Mouse (Mus musculus) small intestine, adult 2 months (tissue): Measurements from ENCODE around the gene Dock10.

Experiments
- CTCF ChIP-seq: fragments of 200-500 bp; IDR thresholded peaks from 2 replicates; pipeline ENCODE4 v1.5.1; 2012; ENCODE audit warnings: low read depth, mild to moderate bottlenecking, control low read depth, inconsistent platforms, low read length, moderate library complexity, mixed read lengths; ENCODE audit not compliant: insufficient replicate concordance, insufficient read length; ENCODE audit errors: extremely low read depth
- POLR2A ChIP-seq: fragments of 200-500 bp; IDR thresholded peaks from 2 replicates; pipeline ENCODE4 v1.6.1; 2012; ENCODE audit warnings: low read depth, mild to moderate bottlenecking, control low read depth, inconsistent platforms, low read length, moderate library complexity

DNA sequence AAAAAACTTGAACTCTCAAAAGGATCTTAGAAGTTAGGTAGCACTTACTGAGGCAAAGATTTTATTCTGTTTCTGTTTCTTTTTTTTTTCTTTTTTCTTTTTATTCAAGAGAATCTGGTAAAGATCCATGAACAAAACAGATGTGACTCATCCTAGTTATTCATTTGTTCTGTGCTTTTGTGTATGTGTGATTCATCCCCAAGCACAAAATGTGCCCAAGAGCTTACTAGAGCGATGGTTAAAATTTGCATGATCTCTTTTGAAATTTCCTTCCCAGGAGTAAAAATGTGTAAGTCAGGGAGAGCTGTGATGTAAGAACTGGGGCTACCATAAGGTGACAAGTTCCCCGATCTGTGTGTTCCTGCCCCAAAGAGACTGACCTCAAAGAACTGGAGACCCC is 155.2 kb downstream of the Dock10 start:
- no peak for TF ChIP-seq POLR2A
- TF ChIP-seq CTCF: no peak
